Mouse (Mus musculus): ENCODE data around the gene Foxq1. TPM values are rescaled to one million over a fixed set of nuclear protein-coding genes. Genes with fewer than 3 reads are reported as not detected.

Gene Foxq1
- polyA plus RNA-seq, 1 experiment from 2014 or later = 1.5 TPM

DNA sequence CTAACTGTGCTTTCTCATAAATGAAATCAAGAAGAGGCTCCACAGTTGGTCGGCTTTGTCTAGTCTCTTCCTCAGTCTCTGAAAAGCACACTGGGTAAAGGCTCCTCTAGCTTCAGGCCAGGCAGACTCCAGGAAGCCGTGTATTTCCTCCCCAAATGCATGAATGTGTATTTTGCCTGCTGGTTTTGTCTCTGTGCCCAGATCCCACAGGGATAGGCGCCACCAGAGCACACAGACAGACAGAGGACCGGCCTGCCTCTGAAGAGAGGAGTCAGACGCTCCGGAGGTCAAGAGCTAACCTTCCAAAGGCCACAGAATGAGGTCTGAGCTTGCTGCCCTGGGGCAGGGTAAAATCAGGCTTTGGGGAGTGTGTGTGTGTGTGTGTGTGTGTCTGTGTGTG is 21.6 kb downstream of the Foxq1 start:
- no peaks in the 10 kb centered on the region for H3K36me3 ChIP-seq (ENCODE audit: poor library complexity, severe bottlenecking)
- 36% methylated on average over 6 of the region's 6 CpGs for WGBS
- H3K27ac ChIP-seq = no peak overlapping the region
- H3K4me2 ChIP-seq = no peak overlapping the region
- ATAC-seq = 0 out of 2 replicates have a peak, but pooled peaks have one; percentile 16
- H3K9me3 ChIP-seq (replicated peaks) = no peaks in the 10 kb centered on the region
- H3K4me3 ChIP-seq = no peak overlapping the region
- H3K4me1 ChIP-seq = peaks cover 10% of the 10 kb centered on the region; the same call in 1 of the 2 replicates
- no peaks in the 10 kb centered on the region for H3K27me3 ChIP-seq
- H3K9ac ChIP-seq = no peak overlapping the region

- Histone ChIP-seq H3K4me3 (no peak overlapping the region), H3K4me2 (no peak overlapping the region), H3K9me3 (replicated peaks) (no peaks in the 10 kb centered on the region), H3K9ac (no peak overlapping the region), H3K36me3 (ENCODE audit: poor library complexity, severe bottlenecking) (no peaks in the 10 kb centered on the region), H3K27me3 (no peaks in the 10 kb centered on the region), H3K27ac (no peak overlapping the region), H3K4me1 (peaks cover 10% of the 10 kb centered on the region; the same call in 1 of the 2 replicates)
- 24% methylated on average over 10 of the region's 10 CpGs for WGBS
- ATAC-seq = peak; percentile 41; the same call in 1 of the 2 replicates
Measured at GRCm38 (mm10) chr13:31578389-31578788, 22.5 kb downstream of the Foxq1 start.

- H3K36me3 ChIP-seq (ENCODE audit: poor library complexity, severe bottlenecking) = no peaks in the 10 kb centered on the region
- ATAC-seq = no peak
- peaks cover 10% of the 10 kb centered on the region; the same call in 1 of the 2 replicates for H3K4me1 ChIP-seq
- 66% methylated on average over 9 of the region's 9 CpGs for WGBS
- H3K9ac ChIP-seq = no peak overlapping the region
- no peaks in the 10 kb centered on the region for H3K9me3 ChIP-seq (replicated peaks)
- H3K4me3 ChIP-seq = no peak overlapping the region
- no peaks in the 10 kb centered on the region for H3K27me3 ChIP-seq
- H3K4me2 ChIP-seq = no peak overlapping the region
- no peak overlapping the region for H3K27ac ChIP-seq
Measured at GRCm38 (mm10) chr13:31579866-31580265, 23.9 kb downstream of the Foxq1 start.

- H3K4me3 ChIP-seq = no peak overlapping the region
- no peak overlapping the region for H3K9ac ChIP-seq
- no peaks in the 10 kb centered on the region for H3K27me3 ChIP-seq
- H3K4me1 ChIP-seq = no peaks in the 10 kb centered on the region
- no peak overlapping the region for H3K4me2 ChIP-seq
- H3K36me3 ChIP-seq (ENCODE audit: poor library complexity, severe bottlenecking) = no peaks in the 10 kb centered on the region
- H3K27ac ChIP-seq = no peak overlapping the region
- 82% methylated on average over 5 of the region's 5 CpGs for WGBS
- no peak for ATAC-seq
- H3K9me3 ChIP-seq (replicated peaks) = no peaks in the 10 kb centered on the region
Measured at GRCm38 (mm10) chr13:31587341-31587740, 31.4 kb downstream of the Foxq1 start.

GRCm38 (mm10) chr13:31599576-31599975 is 43.6 kb downstream of the Foxq1 start:
- Histone ChIP-seq H3K9ac (no peak overlapping the region), H3K4me2 (no peak overlapping the region), H3K4me3 (no peak overlapping the region), H3K27me3 (no peaks in the 10 kb centered on the region), H3K36me3 (ENCODE audit: poor library complexity, severe bottlenecking) (no peaks in the 10 kb centered on the region), H3K9me3 (replicated peaks) (no peaks in the 10 kb centered on the region), H3K27ac (no peak overlapping the region), H3K4me1 (no peaks in the 10 kb centered on the region)
- 84% methylated on average over 5 of the region's 5 CpGs for WGBS
- ATAC-seq = no peak

DNA sequence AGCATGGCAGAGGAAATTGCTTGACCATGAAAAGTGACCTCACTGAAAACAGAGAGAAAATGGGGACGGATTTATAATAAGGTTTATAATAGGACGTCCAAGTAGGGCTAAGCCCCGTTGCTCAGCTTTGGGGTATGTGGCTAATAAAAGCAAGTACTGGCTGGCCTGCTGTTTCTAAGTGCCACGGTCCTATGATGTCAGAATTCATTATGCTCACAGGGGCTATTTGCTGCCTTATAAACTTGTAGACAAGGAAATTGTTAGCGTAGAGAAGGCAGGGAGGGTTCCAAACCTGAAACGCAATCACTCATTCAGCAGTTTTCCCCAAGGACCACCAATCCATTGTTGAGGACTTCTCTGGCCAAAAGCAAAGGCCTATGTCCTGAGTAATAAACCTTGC is 48.0 kb downstream of the Foxq1 start:
- Histone ChIP-seq H3K36me3 (ENCODE audit: poor library complexity, severe bottlenecking) (no peaks in the 10 kb centered on the region), H3K4me1 (no peaks in the 10 kb centered on the region), H3K9me3 (replicated peaks) (no peaks in the 10 kb centered on the region), H3K27me3 (no peaks in the 10 kb centered on the region), H3K4me3 (no peak overlapping the region), H3K4me2 (no peak overlapping the region), H3K27ac (no peak overlapping the region), H3K9ac (no peak overlapping the region)
- 45% methylated on average over 6 of the region's 6 CpGs for WGBS
- ATAC-seq = no peak

Other genes with a start within 250 kb of the Foxq1 start
- gene A530084C06Rik, start 3.2 kb downstream of the Foxq1 start, polyA plus RNA-seq (2015; fragmentation: Nextera tagmentation; extraction: Ambion mirVana) = not detected in 2 replicates
- 2.9 and 3.4 TPM in 2 replicates for gene Foxf2, start 69.7 kb downstream of the Foxq1 start, polyA plus RNA-seq (2015; fragmentation: Nextera tagmentation; extraction: Ambion mirVana)

Measured in forebrain, embryonic 13.5 days (tissue).